Mouse (Mus musculus) skeletal muscle tissue, adult 2 months (tissue): ENCODE results near the gene Gm3194.
"Not testable (repeated sequence)": the region's sequence is repeated elsewhere in the genome, so short reads cannot be mapped to it uniquely, and the experiment has no call there.

ENCODE experiments used
- DNase-seq: peaks from one replicate; pipeline ENCODE4 v3.0.0-alpha.2; 2012; ENCODE audit warnings: low read depth, low spot score

Gm3194 gene

GRCm38 (mm10) chr14:5455367-5455766 lies at the start of gene Gm3194:
Gene Gm3194, minus strand, starts transcription at chr14:5455467.
- DNase-seq, result not testable (repeated sequence)

GRCm38 (mm10) chr14:5501374-5501773 lies 46.1 kb upstream of the Gm3194 start, which contains the start of gene Gm3488:
Gene Gm3488, plus strand, starts transcription at chr14:5501674.
- not testable (repeated sequence) for DNase-seq

GRCm38 (mm10) chr14:5483907-5484306 lies 28.6 kb upstream of the Gm3194 start, which contains the start of gene Gm3187:
Gene Gm3187, plus strand, starts transcription at chr14:5484207.
- not testable (repeated sequence) for DNase-seq

GRCm38 (mm10) chr14:5477730-5478129 lies 22.5 kb upstream of the Gm3194 start, which contains the start of gene Gm8246:
Gene Gm8246, minus strand, starts transcription at chr14:5477830.
- not testable (repeated sequence) for DNase-seq

- DNase-seq, result not testable (repeated sequence)
Measured at GRCm38 (mm10) chr14:5460469-5460868, 5.2 kb upstream of the Gm3194 start.

GRCm38 (mm10) chr14:5388949-5389348 lies 66.3 kb downstream of the Gm3194 start, which contains the start of gene Gm3500:
Gene Gm3500, minus strand, starts transcription at chr14:5389049.
- not testable (repeated sequence) for DNase-seq
